Mouse (Mus musculus) kidney, embryonic 15.5 days (tissue): ENCODE data around the gene Dnajc14. TPM values are rescaled to one million over a fixed set of nuclear protein-coding genes. Genes with fewer than 3 reads are reported as not detected.

Experiments
- ATAC-seq: fragments of 200-750 bp; cut with Nextera tagmentation; replicated peaks from 2 replicates; pipeline ENCODE4 v1.8.0; 2017; ENCODE audit warnings: moderate TSS enrichment; ENCODE audit not compliant: low FRiP score
- H3K27ac ChIP-seq: fragments of 300-500 bp; sonication (generic); 2 replicates; pipeline ENCODE4 v1.5.1; 2015; ENCODE audit warnings: mild to moderate bottlenecking, inconsistent platforms
- H3K27me3 ChIP-seq: fragments of 300-500 bp; sonication (generic); 2 replicates; pipeline ENCODE4 v1.6.1; 2015; ENCODE audit warnings: inconsistent platforms
- H3K36me3 ChIP-seq: fragments of 300-500 bp; sonication (generic); 2 replicates; pipeline ENCODE4 v1.6.1; 2015; ENCODE audit warnings: inconsistent platforms
- H3K4me1 ChIP-seq: fragments of 300-500 bp; sonication (generic); 2 replicates; pipeline ENCODE4 v1.6.1; 2015; ENCODE audit warnings: inconsistent platforms
- H3K4me2 ChIP-seq: fragments of 300-500 bp; sonication (generic); 2 replicates; pipeline ENCODE4 v1.6.1; 2015; ENCODE audit warnings: moderate library complexity, mild to moderate bottlenecking, inconsistent platforms
- H3K4me3 ChIP-seq: fragments of 300-500 bp; sonication (generic); replicated peaks from 2 replicates; pipeline ENCODE4 v1.5.1; 2015; ENCODE audit warnings: mild to moderate bottlenecking, inconsistent platforms
- H3K9ac ChIP-seq: fragments of 300-500 bp; sonication (generic); 2 replicates; pipeline ENCODE4 v1.6.1; 2015; ENCODE audit warnings: mild to moderate bottlenecking, inconsistent platforms
- H3K9me3 ChIP-seq: fragments of 300-500 bp; sonication (generic); replicated peaks from 2 replicates; pipeline ENCODE4 v1.6.1; 2016; ENCODE audit warnings: inconsistent platforms
- WGBS: fragments of 180-500 bp; shearing (Covaris S2); methylation state at CpG from one replicate; pipeline ENCODE4 v1.1.7; 2015; ENCODE audit warnings: mixed read lengths; 5-methylcytosine and 5-hydroxymethylcytosine counted together
- polyA plus RNA-seq: library from polyadenylated mRNA; unstranded; fragments of >200 nt; fragmentation: Nextera tagmentation; extraction: Ambion mirVana; gene quantifications from 2 replicates; pipeline ENCODE4 v1.2.1, GENCODE M21; 2015

Gene Dnajc14
- polyA plus RNA-seq = 54.0 and 56.0 TPM in 2 replicates

DNA sequence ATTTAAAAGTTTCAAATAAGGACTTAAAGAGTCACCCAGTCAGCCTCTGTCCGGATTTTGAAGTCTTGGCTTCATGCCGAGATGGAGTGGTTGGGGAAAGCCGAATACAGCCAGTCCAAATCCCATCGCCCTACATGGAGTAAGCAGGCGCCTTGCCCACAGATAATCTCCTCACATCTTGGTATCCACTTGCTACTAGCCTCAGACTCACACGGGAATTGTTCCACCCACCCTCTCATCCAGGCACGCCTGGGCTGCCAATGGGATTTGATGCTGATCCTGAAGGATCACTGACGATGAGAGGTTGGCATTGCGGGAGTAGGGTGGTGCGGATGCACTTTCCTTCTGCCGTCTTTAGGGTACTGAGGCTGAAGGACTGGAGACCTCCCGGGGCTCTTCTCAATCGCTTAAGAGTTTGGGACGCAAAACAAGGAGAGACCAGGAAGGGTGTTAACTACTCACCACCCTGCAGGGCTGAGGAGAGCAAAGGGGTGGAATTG lies at the start of gene Dnajc14:
TSS of gene Dnajc14 (plus strand) at position 292 of the 500 bp plus-strand sequence.
- H3K9me3 ChIP-seq = no peaks in the 10 kb centered on the region
- peaks cover 37% of the 10 kb centered on the region for H3K36me3 ChIP-seq
- peak; percentile 13; the same call in 1 of the 2 replicates for ATAC-seq
- H3K4me2 ChIP-seq = peak within 1 kb of the TSS; percentile 81
- H3K9ac ChIP-seq = peak within 1 kb of the TSS; percentile 63
- H3K4me1 ChIP-seq = peaks cover 48% of the 10 kb centered on the region
- H3K4me3 ChIP-seq = peak within 1 kb of the TSS; percentile 74
- WGBS = under 1% methylated on average over 14 of the region's 14 CpGs
- H3K27me3 ChIP-seq = no peaks in the 10 kb centered on the region
- H3K27ac ChIP-seq = peak within 1 kb of the TSS; percentile 97

DNA sequence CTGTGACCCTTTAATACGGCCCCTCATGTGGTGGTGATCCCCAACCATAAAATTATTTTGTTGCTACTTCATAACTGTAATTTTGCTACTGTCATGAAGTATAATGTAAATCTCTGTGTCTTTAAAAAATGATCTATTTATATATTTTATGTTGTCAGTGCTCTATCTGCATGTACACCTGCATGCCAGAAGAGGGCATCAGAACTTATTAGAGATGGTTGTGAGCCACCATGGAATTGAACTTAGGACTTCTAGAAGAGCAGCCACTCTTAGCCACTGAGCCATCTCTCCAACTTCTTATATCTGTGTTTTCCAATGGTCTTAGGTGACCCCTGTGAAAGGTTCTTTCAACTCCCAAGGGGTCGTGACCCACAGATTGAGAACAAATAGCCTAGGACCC lies 31.0 kb upstream of the Dnajc14 start:
- no peaks in the 10 kb centered on the region for H3K27me3 ChIP-seq
- peaks cover 4% of the 10 kb centered on the region for H3K36me3 ChIP-seq
- ATAC-seq = no peak
- H3K4me3 ChIP-seq = no peak overlapping the region
- H3K9ac ChIP-seq = no peak overlapping the region
- no peak overlapping the region for H3K27ac ChIP-seq
- no peaks in the 10 kb centered on the region for H3K4me1 ChIP-seq
- 80% methylated on average over 2 of the region's 2 CpGs for WGBS
- H3K4me2 ChIP-seq = no peak overlapping the region
- no peaks in the 10 kb centered on the region for H3K9me3 ChIP-seq

DNA sequence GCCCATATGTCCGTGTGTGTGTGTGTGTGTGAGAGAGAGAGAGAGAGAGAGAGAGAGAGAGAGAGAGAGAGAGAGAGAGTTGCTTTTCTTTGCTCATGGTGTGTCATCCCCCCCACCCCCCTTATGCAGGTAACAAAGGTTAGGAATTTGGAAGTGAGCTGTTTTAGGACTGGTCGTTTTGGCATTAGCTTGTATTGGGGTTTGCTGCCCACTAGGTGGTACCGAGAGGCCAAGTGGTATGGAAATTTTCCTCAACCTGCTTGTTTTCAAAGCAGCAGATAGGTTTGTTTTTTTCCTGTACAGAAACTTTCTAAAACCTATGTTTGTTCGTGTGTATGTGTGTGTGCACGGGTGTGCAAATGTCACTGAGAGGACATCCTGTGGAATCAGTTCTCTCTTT lies 30.2 kb upstream of the Dnajc14 start:
- Histone ChIP-seq H3K9ac (no peak overlapping the region), H3K4me1 (no peaks in the 10 kb centered on the region; the same call in 1 of the 2 replicates), H3K9me3 (no peaks in the 10 kb centered on the region), H3K27me3 (no peaks in the 10 kb centered on the region), H3K4me2 (no peak overlapping the region), H3K27ac (no peak overlapping the region), H3K36me3 (no peaks in the 10 kb centered on the region), H3K4me3 (no peak overlapping the region)
- 36% methylated on average over 5 of the region's 5 CpGs for WGBS
- no peak for ATAC-seq

DNA sequence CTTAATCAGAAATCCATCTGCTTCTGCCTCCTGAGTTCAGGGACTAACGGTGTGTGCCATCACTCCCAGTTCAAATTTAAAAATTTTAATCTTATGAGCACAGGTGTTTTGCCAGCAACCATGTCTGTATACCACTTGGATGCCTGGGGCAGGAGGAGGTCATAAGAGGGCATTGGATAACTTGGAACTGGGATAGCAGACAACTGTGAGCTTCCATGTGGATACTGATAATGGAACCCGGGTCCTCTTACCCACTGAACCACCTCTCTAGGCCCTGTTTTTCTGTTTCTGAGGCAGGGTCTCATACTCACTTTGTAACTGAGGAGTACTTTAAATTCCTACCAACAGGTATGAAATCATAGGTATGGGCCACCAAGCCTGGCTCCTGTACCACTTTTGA lies 25.4 kb upstream of the Dnajc14 start:
- H3K9ac ChIP-seq = no peak overlapping the region
- H3K4me3 ChIP-seq = no peak overlapping the region
- ATAC-seq = no peak
- H3K4me1 ChIP-seq = peaks cover 4% of the 10 kb centered on the region
- no peak overlapping the region for H3K4me2 ChIP-seq
- peak overlapping the region; percentile 89 for H3K27ac ChIP-seq
- H3K27me3 ChIP-seq = no peaks in the 10 kb centered on the region
- no peaks in the 10 kb centered on the region for H3K9me3 ChIP-seq
- no peaks in the 10 kb centered on the region for H3K36me3 ChIP-seq
- WGBS = 95% methylated on average over 2 of the region's 2 CpGs

DNA sequence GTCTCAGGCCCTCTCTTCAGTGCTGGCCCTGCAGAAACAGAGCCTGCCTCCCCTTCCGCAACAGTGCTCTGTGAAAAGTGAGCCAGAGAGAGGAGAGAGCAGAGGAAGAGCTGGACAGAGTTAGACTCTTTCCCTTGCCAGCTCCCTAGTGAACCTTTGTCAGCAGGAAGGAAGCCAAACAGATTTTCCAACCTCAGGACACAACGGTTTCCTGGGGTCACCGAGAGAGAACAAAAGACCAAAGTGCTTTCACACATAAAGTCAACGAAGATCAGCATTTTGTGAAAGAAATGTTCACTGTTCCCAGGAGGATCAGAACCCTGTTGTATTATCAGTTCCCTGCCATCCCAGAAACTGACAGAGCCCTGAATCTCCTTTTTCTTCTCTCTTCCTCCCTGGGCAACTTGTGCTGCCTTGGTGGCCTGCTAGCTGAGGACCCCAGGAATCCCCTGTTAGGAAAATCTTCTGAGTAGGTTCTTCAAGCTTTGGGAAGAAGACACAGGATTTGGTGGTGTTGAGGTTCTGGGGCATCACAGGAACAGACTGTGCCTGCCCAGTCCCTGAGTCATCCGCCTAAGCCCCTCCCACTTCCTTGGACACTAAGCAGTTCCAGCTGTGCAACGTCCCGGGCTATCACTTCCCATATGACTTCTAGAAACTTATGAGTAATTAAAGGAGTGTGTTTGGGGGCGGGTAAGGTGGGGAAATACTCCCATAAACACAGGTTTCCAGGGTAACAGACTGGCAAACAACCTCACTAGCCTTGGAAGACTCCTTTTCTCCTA lies 24.7 kb upstream of the Dnajc14 start:
- no peaks in the 10 kb centered on the region for H3K36me3 ChIP-seq

DNA sequence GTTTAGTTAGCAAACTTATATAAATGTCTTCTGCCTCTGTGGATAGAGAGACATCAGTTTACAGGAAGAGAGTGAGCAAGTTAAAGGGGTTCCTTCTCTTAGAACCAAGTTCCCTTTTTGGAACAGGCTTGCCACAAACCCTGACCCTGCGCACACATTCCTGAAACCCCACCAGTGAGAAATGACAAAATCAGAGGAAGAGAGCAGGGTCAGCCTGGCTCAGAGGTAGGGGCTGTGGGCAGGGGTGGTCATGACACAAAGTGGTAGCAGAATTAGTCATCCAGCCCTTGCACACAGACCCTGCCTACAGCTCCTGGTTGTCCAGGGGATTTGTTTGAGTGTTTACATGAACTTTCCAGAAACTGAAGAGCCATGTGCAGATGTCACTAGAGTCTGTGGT lies 23.7 kb upstream of the Dnajc14 start:
- Histone ChIP-seq H3K27ac (no peak overlapping the region), H3K27me3 (no peaks in the 10 kb centered on the region), H3K4me3 (no peak overlapping the region), H3K9ac (no peak overlapping the region), H3K36me3 (no peaks in the 10 kb centered on the region), H3K4me1 (peaks cover 4% of the 10 kb centered on the region), H3K4me2 (no peak overlapping the region), H3K9me3 (peaks cover 9% of the 10 kb centered on the region)
- no peak for ATAC-seq
- WGBS = 90% methylated on average over 1 of the region's 1 CpGs

More for the DNA sequence above, 24.7 kb upstream of the Dnajc14 start:
- Histone ChIP-seq H3K4me1 (peaks cover 4% of the 10 kb centered on the region), H3K4me3 (no peak overlapping the region), H3K9ac (no peak overlapping the region), H3K27ac (peak overlapping the region; percentile 89), H3K27me3 (no peaks in the 10 kb centered on the region), H3K9me3 (peaks cover 6% of the 10 kb centered on the region), H3K4me2 (peak overlapping the region; percentile 29)
- WGBS = 30% methylated on average over 8 of the region's 8 CpGs
- peak; percentile 92; the same call in 1 of the 2 replicates for ATAC-seq

DNA sequence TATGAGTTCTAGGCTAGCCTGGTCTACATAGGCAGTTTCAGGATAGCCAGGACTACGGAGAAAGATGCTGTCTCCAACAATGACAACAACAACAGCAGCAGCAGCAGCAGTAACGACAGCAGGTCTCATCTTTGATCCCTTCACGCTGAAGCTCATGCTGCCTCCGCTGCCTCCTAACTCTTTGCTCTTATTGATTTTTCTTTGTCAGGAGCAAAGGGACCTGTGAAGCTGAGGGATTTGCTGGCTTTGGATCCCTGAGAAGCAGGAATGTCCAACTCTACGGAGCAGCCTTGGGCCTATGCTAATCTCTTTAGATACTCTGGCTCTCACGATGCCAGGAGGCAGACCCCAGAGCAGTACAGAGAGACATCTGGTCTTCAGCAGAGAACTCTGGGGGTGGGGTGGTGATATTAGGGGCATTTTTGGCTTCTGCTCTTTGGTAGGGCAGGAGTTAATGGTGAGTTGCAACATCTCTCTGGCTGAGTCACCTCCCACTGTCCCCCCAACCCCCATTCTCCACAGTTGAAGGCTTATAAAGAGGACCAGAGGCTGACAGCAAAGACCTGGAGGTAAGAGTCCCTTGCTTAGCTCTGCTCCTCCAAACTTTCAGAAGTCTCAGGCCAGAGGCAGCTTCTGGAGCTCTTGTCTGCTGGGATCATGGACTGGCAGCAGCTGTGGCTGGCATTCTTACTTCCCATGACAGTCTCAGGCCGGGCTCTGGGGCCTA lies 13.3 kb upstream of the Dnajc14 start, which contains the start of gene Mmp19:
TSS of gene Mmp19 (plus strand) at position 513 of the 727 bp plus-strand sequence.
- no peaks in the 10 kb centered on the region for H3K4me1 ChIP-seq
- H3K4me3 ChIP-seq = no peak within 1 kb of the TSS
- no peak within 1 kb of the TSS for H3K27ac ChIP-seq
- no peak within 1 kb of the TSS for H3K4me2 ChIP-seq
- H3K9me3 ChIP-seq = no peaks in the 10 kb centered on the region
- H3K27me3 ChIP-seq = peaks cover 2% of the 10 kb centered on the region; the same call in 1 of the 2 replicates
- ATAC-seq = no peak
- WGBS = 79% methylated on average over 7 of the region's 7 CpGs
- H3K9ac ChIP-seq = no peak within 1 kb of the TSS
- H3K36me3 ChIP-seq = no peaks in the 10 kb centered on the region

DNA sequence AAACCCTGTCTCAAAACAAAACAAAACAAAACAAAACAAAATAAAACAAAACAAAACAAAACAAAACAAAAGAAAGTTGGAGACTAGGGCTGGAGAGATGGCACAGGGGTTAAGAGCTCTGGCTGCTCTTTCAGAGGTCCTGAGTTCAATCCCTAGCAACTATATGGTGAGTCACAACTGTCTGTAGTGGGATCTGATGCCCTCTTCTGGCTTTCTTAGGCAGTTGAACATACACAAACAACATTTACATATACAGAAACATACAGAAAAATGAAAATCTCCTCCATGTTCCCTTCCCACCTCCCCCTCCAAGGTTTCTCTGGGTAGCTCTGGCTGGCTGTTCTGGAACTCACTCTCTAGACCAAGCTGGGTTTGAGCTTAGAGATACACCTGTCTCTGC lies 11.8 kb upstream of the Dnajc14 start:
- Histone ChIP-seq H3K36me3 (no peaks in the 10 kb centered on the region), H3K4me1 (no peaks in the 10 kb centered on the region), H3K9me3 (no peaks in the 10 kb centered on the region), H3K4me2 (no peak overlapping the region), H3K4me3 (no peak overlapping the region), H3K27me3 (no peaks in the 10 kb centered on the region), H3K9ac (no peak overlapping the region), H3K27ac (no peak overlapping the region)
- ATAC-seq = no peak

DNA sequence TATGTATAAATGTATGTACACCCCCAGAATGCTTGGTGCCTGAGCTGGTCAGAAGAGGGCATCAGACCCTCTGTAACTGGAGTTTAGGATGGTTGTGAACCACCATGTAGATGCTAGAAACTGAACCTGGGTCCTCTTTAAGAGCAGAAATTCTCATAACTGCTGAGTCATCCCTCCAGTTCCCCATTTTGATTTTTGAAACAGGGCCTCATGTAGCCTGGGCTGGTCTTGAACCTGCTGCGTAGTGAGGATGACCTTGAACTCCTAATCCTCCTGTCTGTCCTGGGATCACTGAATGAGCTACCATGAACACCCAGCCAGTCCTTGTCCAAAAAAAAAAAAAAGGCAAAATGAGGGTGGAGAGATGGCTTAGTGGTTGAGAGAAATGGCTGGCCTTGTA lies 10.6 kb upstream of the Dnajc14 start:
- no peak overlapping the region for H3K9ac ChIP-seq

DNA sequence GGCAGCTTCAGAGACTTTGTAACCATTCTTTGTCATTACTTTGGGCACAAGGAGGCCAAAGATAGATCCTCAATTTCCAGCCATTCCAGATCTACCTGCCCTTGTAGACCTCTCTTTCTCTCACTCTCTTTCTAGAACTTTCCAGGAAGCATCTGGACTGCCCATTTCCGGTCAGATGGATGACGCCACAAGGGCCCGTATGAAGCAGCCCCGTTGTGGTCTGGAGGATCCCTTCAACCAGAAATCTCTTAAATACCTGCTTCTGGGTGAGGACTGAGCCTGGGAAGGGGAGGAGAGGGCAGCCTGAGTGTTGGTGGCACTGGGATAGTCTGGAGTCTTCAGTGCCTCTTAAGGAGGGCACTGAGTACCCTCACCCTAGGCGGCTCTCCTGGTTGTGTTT lies 9.5 kb upstream of the Dnajc14 start:
- no peak for ATAC-seq
- Histone ChIP-seq H3K27me3 (no peaks in the 10 kb centered on the region), H3K4me3 (no peak overlapping the region), H3K9ac (no peak overlapping the region), H3K4me2 (no peak overlapping the region), H3K9me3 (no peaks in the 10 kb centered on the region), H3K36me3 (peaks cover 5% of the 10 kb centered on the region; the same call in 1 of the 2 replicates), H3K27ac (no peak overlapping the region), H3K4me1 (no peaks in the 10 kb centered on the region)
- 90% methylated on average over 5 of the region's 5 CpGs for WGBS

More for the DNA sequence above, 10.6 kb upstream of the Dnajc14 start:
- WGBS = 94% methylated on average over 1 of the region's 1 CpGs
- H3K4me3 ChIP-seq = no peak overlapping the region
- no peak overlapping the region for H3K4me2 ChIP-seq
- H3K36me3 ChIP-seq = no peaks in the 10 kb centered on the region
- H3K27ac ChIP-seq = no peak overlapping the region
- H3K9me3 ChIP-seq = no peaks in the 10 kb centered on the region
- H3K4me1 ChIP-seq = no peaks in the 10 kb centered on the region
- no peaks in the 10 kb centered on the region for H3K27me3 ChIP-seq
- no peak for ATAC-seq

DNA sequence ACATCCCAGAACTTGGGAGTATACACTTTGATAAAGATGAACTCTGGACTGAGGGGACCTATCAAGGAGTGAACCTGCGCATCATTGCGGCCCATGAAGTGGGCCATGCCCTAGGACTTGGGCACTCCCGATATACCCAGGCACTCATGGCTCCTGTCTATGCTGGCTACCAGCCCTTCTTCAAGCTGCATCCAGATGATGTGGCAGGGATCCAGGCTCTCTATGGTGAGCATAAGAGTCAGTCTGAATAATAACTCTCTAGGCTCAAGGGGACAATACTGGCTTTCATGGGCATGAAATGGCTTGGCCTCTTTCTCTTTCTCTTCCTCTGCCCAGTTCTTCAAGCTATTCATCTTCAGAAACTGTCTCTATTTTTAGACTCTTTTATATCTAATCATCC lies 8.3 kb upstream of the Dnajc14 start:
- H3K27me3 ChIP-seq = no peaks in the 10 kb centered on the region
- H3K4me3 ChIP-seq = no peak overlapping the region
- ATAC-seq = no peak
- H3K4me2 ChIP-seq = no peak overlapping the region
- H3K36me3 ChIP-seq = peaks cover 16% of the 10 kb centered on the region
- H3K9ac ChIP-seq = no peak overlapping the region
- H3K4me1 ChIP-seq = no peaks in the 10 kb centered on the region
- no peak overlapping the region for H3K27ac ChIP-seq
- H3K9me3 ChIP-seq = no peaks in the 10 kb centered on the region
- 97% methylated on average over 3 of the region's 3 CpGs for WGBS

DNA sequence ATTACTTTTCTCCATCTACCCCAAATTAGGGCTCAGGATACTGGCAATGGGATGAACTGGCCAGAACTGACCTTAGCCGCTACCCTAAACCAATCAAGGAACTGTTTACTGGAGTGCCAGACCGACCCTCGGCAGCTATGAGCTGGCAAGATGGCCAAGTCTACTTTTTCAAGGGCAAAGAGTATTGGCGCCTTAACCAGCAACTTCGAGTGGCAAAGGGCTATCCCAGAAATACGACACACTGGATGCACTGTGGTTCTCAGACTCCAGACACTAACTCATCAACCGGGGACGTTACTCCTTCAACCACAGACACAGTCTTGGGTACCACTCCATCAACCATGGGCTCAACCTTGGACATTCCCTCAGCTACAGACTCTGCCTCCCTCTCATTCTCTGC lies 5.2 kb upstream of the Dnajc14 start:
- no peak for ATAC-seq
- H3K4me1 ChIP-seq = peaks cover 19% of the 10 kb centered on the region
- no peak overlapping the region for H3K4me3 ChIP-seq
- no peak overlapping the region for H3K27ac ChIP-seq
- no peaks in the 10 kb centered on the region for H3K9me3 ChIP-seq
- H3K27me3 ChIP-seq = no peaks in the 10 kb centered on the region
- H3K4me2 ChIP-seq = no peak overlapping the region
- no peak overlapping the region for H3K9ac ChIP-seq
- WGBS = 93% methylated on average over 8 of the region's 8 CpGs
- H3K36me3 ChIP-seq = peaks cover 22% of the 10 kb centered on the region
